Mouse (Mus musculus) naive thymus-derived CD4-positive, alpha-beta T cell, adult 2 months (primary cell): ENCODE measurements around the gene Srrm3.

Source experiments
- DNase-seq: peaks from one replicate; pipeline ENCODE4 v3.0.0-alpha.2; 2011; ENCODE audit warnings: low read depth

Srrm3 gene

GRCm38 (mm10) chr5:135870505-135870904 lies 63.8 kb downstream of the Srrm3 start:
- DNase-seq, result no peak

DNA sequence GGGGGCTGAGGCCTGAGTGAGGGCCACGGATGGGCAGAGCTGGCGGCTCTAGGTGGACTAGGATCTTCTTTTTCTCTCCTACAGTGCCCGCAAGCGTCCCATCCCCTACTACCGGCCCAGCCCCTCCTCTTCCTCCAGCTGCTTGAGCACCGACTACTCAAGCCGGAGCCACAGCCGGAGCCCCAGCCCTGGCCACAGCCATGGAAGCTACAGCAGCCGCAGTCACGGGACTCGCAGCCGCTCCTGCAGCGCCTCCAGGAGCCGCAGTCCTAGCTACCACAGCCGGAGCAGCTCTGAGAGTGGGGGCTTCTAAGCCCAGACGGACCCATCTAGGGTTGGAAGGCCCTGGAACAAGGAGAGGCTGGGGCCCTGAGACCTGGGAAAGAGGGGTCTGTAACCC lies 66.3 kb downstream of the Srrm3 start:
- no peak for DNase-seq

DNA sequence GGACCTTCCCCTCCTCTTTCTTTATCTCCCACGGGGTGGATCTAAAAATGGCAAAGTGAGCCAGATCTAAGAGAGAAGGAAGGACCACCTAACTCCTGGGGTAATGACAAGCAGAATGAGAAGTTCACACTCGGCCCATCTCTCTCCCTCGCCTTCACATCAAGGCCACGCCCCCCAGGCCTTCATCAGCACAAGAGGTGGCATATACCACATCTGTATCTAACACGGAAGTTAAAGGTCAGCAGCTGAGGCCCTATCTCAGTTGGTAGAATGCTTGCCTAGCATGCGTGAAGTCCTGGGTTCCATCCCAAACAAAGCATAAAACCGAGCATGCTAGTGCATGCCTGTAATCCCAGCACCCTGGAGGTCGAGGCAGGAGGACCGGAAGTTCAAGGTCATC lies 67.1 kb downstream of the Srrm3 start:
- DNase-seq, result no peak

GRCm38 (mm10) chr5:135877180-135877579 lies 70.5 kb downstream of the Srrm3 start:
- peak; percentile 71 for DNase-seq

DNA sequence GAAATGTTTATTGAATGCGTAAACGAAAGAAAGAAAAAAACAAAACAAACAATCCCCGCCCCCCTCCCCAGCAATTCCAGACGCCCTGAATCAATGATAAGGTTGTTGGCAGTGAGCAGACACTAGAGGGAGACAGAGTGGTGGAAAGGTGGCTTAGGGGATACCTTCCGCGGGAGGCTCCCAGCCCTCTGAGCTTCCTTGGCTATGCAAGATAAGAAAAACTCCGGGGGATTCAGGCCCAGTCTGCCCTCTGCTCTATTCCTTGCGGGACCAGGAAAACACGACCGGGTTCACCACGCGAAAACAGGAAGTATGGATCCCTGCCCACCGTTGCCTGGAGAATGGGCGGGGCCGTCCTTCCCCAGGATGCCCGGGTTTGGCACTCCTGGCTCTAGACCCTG lies 71.1 kb downstream of the Srrm3 start:
- peak; percentile 67 for DNase-seq

DNA sequence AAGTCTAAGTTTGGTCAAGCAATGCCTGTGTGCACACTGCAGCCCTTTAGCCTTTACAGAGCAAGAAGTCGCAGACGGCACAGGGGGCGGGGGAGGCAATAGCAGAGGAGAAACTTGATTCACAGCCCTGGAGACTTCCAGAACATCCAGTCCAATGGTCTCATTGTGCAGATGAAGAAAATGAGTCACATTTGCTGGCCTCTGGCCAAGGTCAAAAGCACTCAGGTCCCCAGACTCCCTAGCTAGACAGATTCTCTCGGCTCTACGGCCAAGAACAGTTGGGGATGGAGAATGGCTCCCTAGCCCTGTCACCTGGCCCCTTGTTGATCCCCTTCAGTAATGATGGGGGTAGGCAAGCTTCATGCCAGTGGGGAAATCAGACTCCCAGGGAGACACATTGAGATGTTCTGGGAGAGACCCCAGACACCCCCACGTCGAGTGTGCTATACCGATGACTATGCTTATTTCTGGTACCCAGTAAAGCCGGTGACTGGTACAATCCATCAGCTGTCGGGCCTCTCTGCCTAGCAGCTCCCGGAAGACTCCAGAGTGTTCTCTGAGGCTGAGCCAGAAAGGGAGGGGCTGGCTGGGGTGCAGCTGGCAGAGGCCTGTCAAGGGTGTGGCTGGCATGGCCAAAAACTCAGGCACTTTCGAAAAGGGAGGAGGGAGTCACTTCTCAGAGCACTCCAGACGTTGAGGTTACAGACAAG lies 72.9 kb downstream of the Srrm3 start:
- no peak for DNase-seq

- no peak for DNase-seq
Measured at GRCm38 (mm10) chr5:135884641-135885040, 78.0 kb downstream of the Srrm3 start.

GRCm38 (mm10) chr5:135887675-135888102 lies 81.0 kb downstream of the Srrm3 start, which contains the start of gene Hspb1:
Gene Hspb1, plus strand, starts transcription at chr5:135887919.
- DNase-seq, result no peak

DNA sequence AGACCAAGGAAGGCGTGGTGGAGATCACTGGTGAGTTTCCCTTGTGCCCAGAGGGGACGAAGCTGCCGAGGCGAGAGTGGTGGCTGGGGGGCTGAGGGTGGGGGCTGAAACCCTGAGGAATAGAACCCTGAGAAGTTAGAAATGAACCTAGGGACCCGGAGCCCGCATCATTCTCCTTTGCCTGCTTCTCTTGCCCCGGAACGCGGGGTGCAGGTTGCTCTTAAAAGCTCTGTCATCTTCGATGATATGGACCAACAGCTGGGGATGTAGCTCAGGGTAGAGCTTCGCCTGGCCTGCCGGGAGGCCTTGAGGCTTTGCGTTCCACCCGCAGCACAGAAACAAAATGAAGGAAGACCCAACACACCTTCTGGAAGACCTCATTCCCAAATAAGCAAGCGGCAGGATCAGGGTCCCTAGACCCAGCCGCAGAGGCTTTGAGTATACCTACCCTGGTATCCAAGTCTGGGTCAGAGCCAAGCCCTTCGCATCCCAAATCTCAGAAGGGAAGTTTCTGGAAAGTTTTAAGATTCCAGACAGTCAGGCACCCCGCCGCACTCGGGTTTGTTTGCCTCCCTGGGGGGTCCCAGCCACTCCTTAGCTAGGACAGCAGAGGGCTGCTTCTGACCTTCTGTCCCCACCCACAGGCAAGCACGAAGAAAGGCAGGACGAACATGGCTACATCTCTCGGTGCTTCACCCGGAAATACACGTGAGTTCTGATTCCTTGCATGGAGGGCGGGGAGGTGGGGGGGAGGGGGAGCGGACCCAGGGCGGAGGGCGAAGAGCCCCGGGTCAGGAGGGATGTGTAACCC lies 81.9 kb downstream of the Srrm3 start:
- no peak for DNase-seq

GRCm38 (mm10) chr5:135890323-135890722 lies 83.6 kb downstream of the Srrm3 start:
- no peak for DNase-seq

DNA sequence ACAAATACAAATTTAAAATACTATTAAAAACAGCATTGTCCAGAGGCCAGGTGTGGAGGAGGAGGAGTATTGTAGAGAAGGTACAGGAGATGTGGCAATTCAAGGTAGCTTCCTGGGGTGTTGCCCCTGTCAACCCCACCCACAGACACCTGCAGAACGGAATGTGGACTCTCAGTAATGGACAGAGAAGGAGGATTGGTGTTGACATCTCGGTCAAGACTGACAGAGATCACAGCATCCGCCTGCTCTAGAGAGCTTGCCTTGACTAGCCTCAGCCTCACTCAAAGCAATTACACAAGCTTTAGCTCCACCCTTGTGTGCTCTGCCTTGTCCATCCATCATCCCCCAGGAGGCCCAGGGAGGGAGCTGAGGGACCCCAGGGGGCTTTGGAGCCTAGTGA lies 84.2 kb downstream of the Srrm3 start:
- no peak for DNase-seq

DNA sequence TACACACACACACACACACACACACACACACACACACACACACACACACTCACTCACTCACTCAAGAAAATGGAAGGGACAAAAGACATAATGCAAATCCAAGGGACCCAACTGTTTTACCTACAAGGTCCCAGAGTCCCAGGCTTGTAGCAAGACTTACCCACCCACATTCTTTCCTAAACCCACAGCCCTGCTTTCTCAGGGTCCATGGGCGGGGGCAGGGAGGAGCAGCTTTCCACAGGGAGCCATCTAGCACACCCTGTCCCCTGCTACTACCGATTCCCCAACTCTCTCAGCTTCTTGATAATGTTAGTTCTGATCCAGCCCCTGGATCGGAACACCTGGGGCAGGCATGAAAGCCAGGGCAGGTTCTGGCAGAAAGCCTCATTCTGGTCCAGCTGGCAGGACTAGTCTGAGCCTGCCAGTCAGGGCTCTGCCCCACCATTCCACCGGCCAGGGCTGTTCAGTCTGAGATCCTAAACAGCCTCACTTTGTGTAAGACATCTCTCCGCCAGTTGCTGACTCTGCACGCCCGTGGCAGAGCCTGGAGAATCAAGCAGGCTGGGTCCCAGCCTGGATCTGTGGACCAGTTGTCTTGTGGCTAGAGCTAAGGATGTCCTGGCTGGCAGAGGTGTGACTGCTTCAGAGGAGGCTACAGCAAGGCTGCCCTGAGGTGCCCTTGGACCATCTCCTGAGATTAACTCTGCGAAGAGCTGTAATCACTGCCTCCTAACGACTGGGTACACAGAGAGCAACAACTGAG lies 86.1 kb downstream of the Srrm3 start:
- no peak for DNase-seq

DNA sequence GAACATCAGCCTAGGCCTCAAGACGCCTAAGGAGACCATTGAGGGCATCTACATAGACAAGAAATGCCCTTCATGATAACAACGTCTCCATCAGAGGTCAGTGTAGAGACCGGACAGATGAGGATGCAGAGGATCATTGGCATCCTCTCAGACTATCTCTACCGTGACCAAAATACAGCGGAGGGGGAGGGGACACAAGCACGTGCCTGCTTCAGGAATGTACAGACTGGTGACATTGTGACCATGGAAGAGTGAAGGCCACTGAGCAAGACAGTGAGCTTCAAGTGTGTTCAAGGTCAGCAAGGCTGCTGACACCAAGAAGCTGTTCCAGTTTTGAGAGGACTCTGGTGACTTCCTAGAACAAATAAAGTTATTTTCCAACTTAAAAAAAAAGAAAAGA lies 88.3 kb downstream of the Srrm3 start:
- DNase-seq, result no peak

GRCm38 (mm10) chr5:135898028-135898427 lies 91.3 kb downstream of the Srrm3 start:
- DNase-seq, result peak; percentile 82

GRCm38 (mm10) chr5:135898995-135899394 lies 92.3 kb downstream of the Srrm3 start:
- no peak for DNase-seq

GRCm38 (mm10) chr5:135899833-135900232 lies 93.1 kb downstream of the Srrm3 start:
- no peak for DNase-seq

DNA sequence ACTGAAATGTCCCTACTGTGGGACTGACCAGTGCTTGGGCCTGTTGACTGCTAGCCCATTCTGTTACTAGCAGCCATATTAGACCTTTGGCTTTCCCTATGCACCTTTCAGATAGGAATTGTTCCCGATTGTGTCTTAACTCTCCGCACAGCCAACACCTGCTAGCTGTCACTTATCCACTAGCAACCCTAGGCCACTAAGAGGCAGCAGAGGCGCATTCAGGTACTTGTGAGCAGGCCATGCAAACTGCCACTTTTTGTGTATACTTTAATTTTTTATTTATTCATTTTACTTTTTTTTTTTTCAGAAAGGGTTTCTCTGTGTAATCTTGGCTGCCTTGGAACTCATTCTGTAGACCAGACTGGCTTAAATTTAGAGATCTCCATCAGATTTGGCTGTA lies 94.0 kb downstream of the Srrm3 start:
- DNase-seq, result no peak

GRCm38 (mm10) chr5:135901354-135902095 lies 94.8 kb downstream of the Srrm3 start:
- peak; percentile 47 for DNase-seq

GRCm38 (mm10) chr5:135903058-135903457 lies 96.4 kb downstream of the Srrm3 start:
- DNase-seq, result no peak

- peak; percentile 76 for DNase-seq
Measured at GRCm38 (mm10) chr5:135903551-135904151, 97.0 kb downstream of the Srrm3 start.

DNA sequence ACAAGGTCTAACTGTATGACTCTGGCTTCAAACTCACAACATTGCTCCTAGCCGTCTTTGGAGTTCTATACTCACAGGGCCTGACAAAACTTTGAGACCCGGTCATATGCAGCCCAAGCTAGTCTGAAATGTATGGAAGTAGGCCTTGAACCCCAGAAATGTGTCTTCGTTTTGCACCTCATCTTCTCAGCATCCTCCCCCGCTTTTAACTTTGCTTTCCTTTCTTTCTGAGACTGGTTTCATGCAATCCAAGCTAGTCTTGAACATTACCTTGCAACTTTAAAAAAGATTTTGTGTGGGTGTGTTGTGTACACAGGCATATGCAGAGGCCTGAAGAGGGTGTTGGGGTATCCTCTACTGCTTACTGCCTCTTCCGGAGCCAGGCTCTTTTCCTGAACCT lies 97.6 kb downstream of the Srrm3 start:
- no peak for DNase-seq
